Mouse (Mus musculus) cerebellum, adult 18-20 months (tissue): ENCODE results near the gene Ppm1l.
"Not testable (repeated sequence)": the region's sequence is repeated elsewhere in the genome, so short reads cannot be mapped to it uniquely, and the experiment has no call there.

Experiments used
- DNase-seq, 2 experiments: peaks; one replicate each; pipeline ENCODE4 v3.0.0; 2021

Gene Ppm1l

DNA sequence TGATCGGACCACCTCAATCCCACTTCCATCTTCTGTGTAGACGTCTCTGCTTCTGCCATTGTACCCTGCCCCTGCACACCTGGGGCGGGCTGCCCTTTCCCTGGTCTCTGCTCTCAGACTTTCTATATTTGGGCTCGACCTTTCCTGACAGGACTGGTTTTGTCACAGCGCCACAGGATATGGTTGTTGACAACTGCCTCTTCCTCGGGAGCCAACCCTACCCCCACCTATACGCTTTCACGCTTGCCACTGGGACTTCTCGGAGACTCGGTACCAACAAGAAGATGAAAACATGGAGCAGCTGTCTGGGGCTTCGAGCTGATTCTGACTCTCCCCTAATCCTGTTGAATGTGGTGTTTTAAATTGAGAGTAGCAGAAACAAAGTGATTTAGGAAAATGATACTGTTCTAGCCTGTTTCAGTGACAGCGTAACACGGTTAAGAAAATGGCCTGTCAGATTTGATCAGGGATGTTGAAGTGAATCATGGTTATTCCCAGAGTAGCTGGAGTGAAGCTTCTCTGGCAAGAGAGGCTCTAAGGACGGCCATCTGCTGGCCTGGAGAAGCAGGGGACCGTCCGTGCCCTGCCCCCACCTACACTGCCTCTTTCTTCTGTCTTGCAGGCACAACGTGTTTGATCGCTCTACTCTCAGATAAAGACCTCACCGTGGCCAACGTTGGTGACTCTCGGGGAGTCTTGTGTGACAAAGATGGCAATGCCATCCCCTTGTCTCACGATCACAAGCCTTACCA lies 232.2 kb downstream of the Ppm1l start:
- DNase-seq, result peak; percentile 60 to 63

- peak; percentile 32 to 33 for DNase-seq
Measured at GRCm38 (mm10) chr3:69549602-69550001, 232.9 kb downstream of the Ppm1l start.

DNA sequence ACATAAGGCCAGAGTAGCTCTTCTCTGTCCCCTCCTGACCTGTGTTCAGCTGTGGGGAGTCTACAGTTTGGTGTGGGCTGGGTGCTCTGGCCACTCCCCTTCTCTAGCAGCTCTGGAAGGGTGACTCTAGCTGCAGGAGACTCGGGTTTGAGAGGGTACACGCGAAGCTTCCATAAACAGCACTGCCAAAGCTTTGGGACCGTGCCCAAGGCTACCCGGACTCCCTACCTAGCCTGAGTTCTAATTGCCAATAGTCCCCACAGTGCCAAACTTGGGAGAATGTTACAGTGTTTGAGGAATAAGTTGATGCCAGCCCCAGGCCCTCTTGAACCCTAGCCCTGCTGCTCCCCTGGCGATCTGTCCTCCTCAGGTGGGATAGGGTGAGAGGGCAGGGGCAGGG lies 238.8 kb downstream of the Ppm1l start:
- DNase-seq, result peak; percentile 25 to 39

DNA sequence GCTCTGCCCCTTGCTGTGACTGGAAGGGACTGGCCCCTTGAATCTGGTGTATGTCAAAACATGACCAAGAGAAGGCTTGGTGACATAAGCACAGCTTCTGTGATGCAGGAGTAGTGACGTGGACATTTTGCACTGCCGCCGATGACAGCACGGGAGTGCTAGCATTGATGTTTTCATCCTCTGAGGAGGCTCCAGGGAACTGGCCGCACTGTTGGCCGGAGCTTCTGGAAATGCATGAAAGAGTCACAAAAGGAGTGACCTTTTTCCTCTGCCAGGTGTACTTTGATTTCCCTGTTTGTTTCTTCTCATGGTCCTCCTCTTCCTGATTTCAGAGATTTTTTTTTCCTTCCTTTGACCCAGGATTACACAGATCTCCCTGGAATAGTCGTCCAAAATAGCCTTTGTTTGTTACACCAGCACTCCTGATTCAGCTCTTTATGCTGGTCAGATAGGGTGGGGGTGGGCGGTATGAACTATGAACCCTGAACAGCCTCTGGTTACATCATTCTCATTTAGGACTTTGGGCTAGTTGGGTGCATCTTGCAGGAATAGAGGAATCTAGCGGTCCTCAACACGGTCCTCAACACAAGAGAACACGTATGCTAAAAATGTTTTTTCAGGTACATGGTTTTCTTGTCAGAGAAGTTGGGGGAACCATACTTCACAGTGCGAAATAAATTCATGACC lies 239.6 kb downstream of the Ppm1l start:
- no peak for DNase-seq

DNA sequence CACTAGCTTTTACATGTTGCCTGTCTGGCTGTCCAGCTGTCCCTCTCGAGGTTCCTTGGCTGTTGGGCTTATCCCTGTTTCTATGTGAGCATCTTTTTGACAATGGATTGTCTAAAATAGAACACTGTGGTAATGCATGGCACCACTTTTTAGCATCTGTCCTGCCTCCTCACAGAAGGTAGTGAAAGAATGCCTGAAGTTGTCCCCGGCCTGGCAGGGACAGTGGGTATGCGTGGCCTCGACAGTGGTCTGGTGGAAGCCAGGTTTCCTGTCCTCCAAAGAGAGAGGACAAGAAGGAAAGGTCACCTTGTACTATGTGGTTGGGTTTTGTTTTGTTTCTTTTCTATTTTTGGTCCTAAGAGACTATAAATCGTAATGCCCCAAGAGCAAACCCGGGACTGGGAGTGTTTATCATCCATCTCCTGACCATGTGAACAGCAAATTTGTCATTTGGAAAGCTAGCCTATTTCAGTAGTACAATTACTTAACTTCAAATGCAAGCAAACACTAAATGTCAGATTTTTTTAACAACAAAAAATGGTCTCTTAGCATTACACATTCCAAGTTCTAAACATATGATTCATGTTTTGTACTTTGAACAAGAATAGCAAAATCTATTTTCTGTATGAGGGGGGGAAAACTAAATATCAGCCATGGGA lies 242.8 kb downstream of the Ppm1l start:
- DNase-seq, result no peak

DNA sequence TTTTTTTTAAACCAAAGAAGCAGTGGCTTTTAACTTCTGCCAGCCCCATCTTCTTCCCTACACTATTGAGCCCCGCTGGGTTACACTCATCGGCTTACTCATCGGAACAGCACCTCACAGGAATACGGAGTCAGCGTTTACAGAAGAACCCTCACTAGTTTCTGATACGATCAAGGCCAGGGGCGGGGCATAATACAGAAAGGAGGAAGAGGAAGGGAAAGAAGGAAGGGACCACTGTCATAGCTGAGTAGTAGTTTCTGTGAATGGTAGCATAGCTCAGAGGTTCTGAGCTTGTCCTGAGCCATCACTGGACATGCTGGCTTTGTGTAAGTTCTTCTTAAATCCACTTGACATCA lies 243.3 kb downstream of the Ppm1l start:
- DNase-seq, result no peak

DNA sequence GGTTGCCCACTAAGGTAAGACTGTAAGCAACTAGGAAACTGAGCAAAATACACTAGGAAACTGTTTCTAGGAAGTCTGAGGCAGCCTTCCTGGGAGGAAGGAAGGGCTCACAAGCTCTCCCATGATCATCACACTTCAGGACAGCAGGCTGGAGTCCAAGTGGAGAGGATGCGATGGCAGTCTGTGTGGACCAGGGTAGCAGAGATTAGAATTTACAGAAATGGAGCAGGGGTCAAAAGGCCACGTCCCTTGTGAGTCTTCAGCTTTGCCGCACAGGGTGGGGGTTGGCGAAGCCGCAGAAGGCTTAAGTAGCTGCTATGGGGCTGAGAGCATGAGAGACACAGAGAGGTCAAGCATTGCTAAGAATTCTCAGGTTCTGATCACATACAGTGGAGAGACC lies 245.0 kb downstream of the Ppm1l start:
- no peak for DNase-seq

GRCm38 (mm10) chr3:69563406-69563805 lies 246.7 kb downstream of the Ppm1l start:
- no peak for DNase-seq

GRCm38 (mm10) chr3:69565586-69565985 lies 248.9 kb downstream of the Ppm1l start:
- not testable (repeated sequence) for DNase-seq

DNA sequence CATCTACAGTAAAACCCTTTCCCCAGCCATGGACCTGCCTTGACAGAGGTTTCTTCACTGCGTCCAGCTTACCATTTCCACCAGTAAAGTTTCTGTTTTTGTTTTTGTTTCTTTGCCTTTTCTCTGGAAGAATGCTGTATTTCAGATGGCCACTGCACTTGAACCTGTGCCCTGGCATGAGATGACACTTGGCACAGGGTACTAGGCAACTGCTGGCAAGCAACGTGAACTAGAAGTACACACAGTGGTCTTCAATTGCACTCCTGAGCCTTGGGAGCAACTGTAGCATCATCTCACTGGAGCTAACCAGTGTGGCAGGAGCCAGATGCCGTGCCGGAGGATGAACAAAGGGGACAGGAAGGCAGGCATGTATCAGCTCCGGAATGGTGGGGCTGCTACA lies 255.9 kb downstream of the Ppm1l start:
- peak; percentile 26 to 29 for DNase-seq

DNA sequence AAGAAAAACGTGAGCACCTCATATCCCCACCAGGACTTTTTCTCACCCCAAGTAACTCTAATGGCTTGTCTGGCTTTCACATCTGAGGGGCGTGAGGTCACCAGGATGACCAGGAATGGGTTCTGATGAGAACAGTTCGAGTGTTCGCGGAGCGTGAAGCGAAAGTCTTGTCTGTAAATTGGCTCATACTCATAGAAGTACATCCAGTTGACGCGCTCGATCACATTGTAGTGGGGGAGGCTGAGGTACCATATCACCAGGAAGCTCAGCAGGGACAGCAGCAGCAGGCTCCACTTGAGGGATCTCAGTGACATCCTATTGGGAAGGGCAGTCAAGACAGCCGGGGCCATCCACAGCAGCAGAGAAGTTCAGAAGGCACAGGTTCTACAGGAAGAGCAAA lies 258.9 kb downstream of the Ppm1l start:
- DNase-seq, result no peak

DNA sequence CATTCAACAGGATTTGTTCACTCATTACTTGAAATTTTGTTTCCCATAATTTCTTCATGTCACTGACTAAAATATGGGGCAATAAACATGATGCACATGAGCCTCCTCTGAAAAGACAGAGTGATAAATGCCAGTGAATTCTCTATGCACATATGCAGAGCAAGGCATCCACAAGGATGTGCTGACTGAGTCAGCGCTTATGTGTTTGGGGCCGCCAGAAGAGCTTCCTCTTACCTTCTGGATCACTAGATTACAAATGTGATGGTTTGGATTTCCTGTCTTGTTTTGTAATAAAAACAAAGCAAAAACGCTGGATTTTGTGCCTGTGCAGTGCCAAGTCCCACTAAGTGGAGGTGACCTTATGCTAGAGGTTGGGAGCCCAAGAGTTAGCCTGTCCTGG lies 260.1 kb downstream of the Ppm1l start:
- DNase-seq, result no peak

DNA sequence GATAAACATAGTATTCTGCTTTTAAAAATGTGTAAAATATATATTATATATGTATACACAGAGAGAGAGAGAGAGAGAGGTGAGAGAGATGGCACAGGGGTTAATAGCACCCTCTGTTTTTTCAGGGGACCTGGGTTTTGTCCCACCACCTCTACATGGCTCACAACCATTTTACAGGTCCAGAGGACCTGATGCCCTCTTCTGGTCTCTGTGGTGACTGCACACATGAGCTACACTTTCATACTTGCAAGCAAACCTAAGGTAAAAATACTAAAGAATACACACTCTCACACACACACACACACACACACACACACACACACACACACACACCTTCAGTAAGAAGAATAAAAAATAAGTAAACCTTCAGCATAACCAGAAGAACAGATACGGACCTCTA lies 262.1 kb downstream of the Ppm1l start:
- no peak for DNase-seq

DNA sequence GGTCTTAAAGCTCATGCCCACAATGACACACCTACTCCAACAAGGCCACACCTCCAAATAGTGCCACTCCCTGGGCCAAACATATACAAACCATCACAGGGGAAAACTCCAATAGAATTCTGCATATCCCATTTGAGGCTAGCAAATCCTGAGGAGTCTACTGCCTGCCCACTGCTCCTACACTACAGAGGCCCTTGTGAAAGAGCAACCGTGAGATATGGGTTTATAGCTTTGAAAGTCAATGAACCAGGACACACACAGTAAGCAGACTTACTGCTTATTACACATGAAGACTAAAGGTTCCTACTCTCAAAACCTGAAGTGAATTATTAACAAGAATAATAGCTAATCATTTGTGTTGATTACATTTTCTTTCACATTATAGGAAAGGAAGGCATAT lies 267.1 kb downstream of the Ppm1l start:
- no peak for DNase-seq

DNA sequence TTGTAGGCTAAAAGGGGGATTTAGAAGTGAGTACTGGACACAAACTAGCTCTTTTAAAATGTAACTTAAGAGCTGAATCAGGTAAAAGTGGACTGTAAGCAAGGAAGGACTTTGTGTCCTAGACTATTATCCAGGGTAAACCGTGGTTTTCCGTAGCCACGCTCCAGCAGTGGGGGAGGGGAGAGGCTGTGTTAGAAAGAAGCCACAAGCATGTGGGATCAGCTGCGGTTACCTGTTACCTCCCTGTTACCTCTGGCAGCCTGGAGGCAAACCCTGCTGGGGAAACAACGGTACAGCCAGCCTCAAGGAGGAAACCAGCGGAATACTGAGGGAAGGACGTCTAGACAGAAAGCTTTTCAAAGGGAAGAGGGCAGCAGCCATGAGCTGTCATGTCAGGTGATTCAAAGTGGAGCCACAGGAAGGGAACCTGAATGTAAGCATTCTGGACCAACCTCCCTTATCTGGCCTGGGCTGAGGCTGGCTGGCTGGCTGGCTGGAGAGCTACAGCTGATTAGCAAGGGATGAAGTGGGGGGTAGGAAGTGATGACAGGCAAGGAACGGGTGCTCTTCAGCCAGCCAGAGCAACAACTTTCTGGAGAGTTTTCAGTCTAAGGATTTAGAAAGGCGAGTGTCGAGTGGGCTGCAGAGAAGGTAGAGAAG lies 271.6 kb downstream of the Ppm1l start:
- no peak for DNase-seq

DNA sequence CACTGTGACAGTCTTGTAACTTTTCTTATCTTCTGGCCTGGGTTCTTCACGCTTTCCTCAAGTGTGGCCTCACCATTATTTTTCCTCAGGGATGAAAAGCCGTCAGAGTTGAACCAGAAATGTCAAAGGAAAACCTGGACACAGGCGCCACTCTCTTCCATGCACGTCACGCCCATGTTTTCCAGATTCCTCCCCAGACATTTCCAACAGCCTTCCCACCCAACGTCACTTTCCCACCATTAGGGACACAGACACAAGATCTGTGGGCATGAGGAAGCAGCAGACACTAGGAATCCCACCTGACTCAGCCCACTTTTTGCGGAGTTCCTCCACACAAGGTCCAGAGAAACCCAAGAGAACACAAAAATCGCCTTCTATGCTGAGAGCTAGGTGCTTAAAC lies 276.8 kb downstream of the Ppm1l start:
- DNase-seq, result no peak

DNA sequence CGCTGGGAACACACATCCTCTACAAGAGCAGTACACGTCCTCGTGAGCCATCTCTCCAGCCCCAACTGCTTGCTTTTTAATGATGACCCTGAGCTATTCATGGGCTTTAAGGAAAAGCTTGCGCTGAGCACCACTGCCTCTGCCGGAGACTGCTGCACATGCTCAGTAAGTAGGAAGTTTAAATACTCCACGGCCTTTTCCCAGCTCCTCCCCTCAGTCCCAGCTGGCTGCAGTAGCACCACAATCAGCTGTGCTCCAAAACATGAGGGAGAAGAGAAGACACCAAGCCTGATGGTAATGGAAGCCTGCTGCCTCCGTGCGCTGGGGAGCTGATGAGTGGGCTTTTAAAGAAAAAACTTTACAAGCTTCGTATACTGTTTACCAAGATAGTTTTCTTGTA lies 277.4 kb downstream of the Ppm1l start:
- DNase-seq, result no peak

DNA sequence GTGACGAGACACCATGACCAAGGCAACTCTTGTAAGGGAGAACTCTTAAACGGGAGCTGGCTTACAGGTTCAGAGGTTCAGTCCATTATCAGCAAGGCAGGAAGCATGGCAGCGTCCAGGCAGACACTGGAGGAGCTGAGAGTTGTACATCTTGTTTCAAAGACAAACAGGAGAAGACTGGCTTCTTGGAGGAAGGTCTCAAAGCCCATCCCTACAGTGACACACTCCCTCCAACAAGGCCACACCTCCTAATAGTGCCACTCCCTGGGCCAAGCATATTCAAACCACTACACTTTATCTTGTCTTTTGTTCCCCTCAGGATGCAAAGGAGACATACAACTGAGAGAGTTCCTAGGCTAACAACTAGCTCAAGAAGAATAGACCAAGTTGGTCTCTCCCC lies 279.5 kb downstream of the Ppm1l start:
- no peak for DNase-seq

- no peak for DNase-seq
Measured at GRCm38 (mm10) chr3:69597211-69597610, 280.6 kb downstream of the Ppm1l start.

DNA sequence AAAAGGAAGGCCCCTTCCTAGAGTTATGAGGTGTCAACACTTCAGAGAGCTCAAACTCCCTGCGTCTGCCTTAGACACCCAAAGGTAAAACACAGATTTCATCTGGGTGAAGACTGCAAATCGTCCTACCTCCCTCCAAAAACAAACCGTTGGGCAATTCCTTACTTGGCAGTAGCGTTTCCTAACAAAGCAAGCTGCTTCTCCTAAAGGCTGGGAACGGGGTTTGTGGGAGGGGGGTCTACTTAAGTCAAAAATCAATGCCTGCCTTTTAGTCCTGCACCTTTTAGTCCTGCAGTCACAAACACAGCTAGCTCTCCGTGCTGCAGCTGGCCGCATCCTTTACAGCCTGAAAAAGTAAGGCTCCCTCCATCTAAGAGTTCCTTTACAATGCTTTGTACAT lies 281.2 kb downstream of the Ppm1l start:
- DNase-seq, result no peak

DNA sequence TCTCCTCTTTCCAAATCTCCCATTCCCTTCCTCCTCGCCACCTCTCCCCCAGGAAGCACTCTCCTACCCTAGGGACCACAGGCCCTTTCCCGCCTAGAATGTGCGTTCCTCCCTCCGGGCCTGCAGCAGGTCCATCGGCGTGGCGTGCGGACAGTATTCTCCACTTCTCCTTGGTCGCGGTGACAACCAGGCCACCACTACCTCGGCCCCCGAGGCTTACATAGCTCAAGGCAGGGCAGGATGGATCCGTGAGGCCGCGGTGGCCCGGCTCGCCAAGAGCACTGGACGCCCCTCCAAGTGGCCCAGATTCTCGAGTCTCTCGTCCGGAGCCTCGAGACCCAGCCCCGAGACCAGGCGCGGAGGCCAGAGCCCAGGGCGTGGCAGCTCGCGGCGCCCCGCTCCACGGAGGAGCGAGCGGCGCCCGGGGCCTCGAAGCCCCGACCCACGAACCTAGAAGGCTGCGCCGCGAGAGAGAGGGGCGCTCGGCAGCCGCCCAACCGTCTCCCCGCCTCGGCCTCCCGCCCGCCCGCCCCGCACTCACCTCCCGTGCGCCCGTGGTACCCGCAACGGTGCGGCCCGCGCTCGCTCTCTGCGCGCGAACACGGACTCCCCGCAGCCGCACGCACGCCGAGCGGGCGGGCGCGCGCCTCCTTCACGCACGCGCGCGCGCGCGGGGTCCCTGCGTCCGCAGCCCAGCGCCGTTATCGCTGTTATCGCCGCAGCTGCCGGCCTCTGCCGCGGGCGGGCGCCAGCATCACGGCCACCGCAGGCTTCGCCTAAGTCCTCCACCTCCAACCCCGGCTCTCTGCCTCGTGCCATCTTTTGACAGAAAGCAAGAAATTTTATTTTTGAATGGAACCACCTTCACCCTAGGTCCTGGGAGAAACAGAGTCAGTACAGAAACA lies 281.9 kb downstream of the Ppm1l start, which contains the start of gene B3galnt1:
Gene B3galnt1, minus strand, starts transcription at position 700 of the 905 bp plus-strand sequence.
- DNase-seq, result peak; percentile 48 to 77

DNA sequence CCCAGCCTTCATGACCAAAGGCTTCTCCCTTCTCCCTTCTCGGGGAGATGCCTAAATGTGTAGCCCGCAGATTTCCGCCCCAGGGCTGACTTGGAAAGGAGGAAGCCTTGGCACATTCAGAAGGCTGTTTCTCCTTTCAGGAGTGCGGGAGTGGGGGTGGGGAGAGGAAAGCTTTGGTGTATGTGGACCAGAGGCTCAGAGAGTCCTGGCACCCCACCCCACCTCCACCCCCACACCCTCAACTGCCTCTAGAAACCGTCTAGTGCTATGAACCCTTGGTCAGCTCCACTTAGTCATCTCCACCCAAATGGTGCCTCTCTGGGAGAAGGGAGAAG lies 282.5 kb downstream of the Ppm1l start:
- peak in 1 of 2 experiments; percentile 38 for DNase-seq

- DNase-seq, result no peak
Measured at GRCm38 (mm10) chr3:69606923-69607322, 290.3 kb downstream of the Ppm1l start.
